Mouse (Mus musculus): ENCODE measurements around the gene Hist4h4. TPM values are rescaled to one million over a fixed set of nuclear protein-coding genes. Genes with fewer than 3 reads are reported as not detected.

Hist4h4 gene
- polyA plus RNA-seq, 1 experiment from 2014 or later = 0.78 TPM

DNA sequence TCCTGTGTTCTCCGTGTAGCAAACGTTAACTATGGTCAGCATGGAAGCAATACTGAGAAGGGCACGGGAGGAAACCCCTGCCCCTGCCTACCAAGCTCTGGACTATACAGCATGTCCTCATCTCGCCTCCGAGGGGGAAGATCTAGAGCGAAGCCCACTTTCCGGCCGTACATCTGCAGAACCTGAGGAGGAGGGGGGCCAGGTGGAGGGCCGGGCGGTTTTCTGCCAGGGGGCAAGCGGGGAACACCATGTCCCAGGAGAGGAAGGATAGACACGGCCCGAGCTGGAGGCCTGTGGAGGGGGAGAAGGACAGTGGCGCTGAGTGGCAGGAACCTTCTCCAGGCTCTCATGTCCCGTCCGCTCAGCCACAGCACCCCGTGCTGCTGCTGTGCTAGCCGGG lies 16.9 kb upstream of the Hist4h4 start:
- DNase-seq (ENCODE audit: low spot score) = no peak
- ATAC-seq (ENCODE audit: low FRiP score) = no peak
- WGBS = 97% methylated on average over 18 of the region's 18 CpGs
- Histone ChIP-seq H3K4me3 (replicated peaks; ENCODE audit: low read length) (no peak overlapping the region), H3K27me3 (ENCODE audit: control insufficient read depth, insufficient read depth, low read length) (no peaks in the 10 kb centered on the region), H3K4me1 (replicated peaks; ENCODE audit: control insufficient read depth, insufficient read depth, low read length) (no peaks in the 10 kb centered on the region), H3K4me2 (replicated peaks) (no peak overlapping the region), H3K36me3 (replicated peaks; ENCODE audit: control insufficient read depth, insufficient read depth) (peaks cover 93% of the 10 kb centered on the region), H3K27ac (no peak overlapping the region), H3K9me3 (ENCODE audit: control insufficient read depth, low read length) (no peaks in the 10 kb centered on the region), H3K9ac (no peak overlapping the region)

DNA sequence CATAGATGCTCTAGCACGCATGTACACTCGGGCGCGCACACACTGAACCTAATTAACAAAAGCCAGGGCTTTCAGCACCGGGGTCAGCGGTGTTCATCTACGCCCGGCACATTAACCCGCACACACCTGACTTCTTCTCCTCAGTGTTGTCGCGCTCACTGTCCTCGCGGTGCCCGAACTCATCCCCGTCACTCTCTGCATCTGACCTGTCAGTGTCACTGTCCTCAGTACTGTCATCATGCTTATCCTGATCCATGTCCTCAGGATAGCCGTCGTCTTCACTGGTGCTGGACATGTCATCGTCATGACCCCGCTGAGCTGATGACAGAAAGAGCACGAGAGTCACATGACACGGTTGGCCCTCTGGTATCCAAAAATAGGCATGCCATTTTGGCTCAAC lies 16.2 kb upstream of the Hist4h4 start:
- 96% methylated on average over 21 of the region's 21 CpGs for WGBS
- Histone ChIP-seq H3K4me2 (replicated peaks) (no peak overlapping the region), H3K9me3 (ENCODE audit: control insufficient read depth, low read length) (no peaks in the 10 kb centered on the region), H3K4me1 (replicated peaks; ENCODE audit: control insufficient read depth, insufficient read depth, low read length) (no peaks in the 10 kb centered on the region), H3K27ac (no peak overlapping the region), H3K4me3 (replicated peaks; ENCODE audit: low read length) (no peak overlapping the region), H3K9ac (no peak overlapping the region), H3K27me3 (ENCODE audit: control insufficient read depth, insufficient read depth, low read length) (no peaks in the 10 kb centered on the region), H3K36me3 (replicated peaks; ENCODE audit: control insufficient read depth, insufficient read depth) (peaks cover 94% of the 10 kb centered on the region)
- ATAC-seq (ENCODE audit: low FRiP score) (no peak), DNase-seq (ENCODE audit: low spot score) (no peak)

DNA sequence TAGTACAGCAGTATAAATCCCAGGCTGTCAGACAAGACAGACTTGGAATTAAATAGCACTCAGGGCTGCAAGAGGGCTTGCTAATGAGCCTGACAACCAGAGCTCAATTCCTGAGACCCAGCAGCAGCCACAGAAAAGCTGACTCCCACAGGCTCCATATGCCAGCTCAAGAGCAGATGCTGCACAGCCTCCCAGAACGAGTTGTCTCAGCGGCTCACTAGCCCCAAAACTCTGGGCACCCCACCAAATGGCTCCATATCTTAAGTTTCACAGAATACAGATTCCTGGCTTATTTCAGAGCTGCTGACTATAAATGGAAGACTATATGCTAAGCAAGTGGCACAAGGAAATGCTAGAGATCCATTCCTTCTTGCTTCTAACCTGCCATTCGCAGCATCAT lies 13.3 kb upstream of the Hist4h4 start:
- no peak overlapping the region for H3K9ac ChIP-seq
- no peaks in the 10 kb centered on the region for H3K4me1 ChIP-seq (replicated peaks; ENCODE audit: control insufficient read depth, insufficient read depth, low read length)
- H3K4me3 ChIP-seq (replicated peaks; ENCODE audit: low read length) = no peak overlapping the region
- H3K4me2 ChIP-seq (replicated peaks) = no peak overlapping the region
- H3K9me3 ChIP-seq (ENCODE audit: control insufficient read depth, low read length) = no peaks in the 10 kb centered on the region
- H3K36me3 ChIP-seq (replicated peaks; ENCODE audit: control insufficient read depth, insufficient read depth) = peaks cover 98% of the 10 kb centered on the region
- 91% methylated on average over 3 of the region's 3 CpGs for WGBS
- ATAC-seq (ENCODE audit: low FRiP score) (no peak), DNase-seq (ENCODE audit: low spot score) (no peak)
- H3K27ac ChIP-seq = no peak overlapping the region
- no peaks in the 10 kb centered on the region for H3K27me3 ChIP-seq (ENCODE audit: control insufficient read depth, insufficient read depth, low read length)

DNA sequence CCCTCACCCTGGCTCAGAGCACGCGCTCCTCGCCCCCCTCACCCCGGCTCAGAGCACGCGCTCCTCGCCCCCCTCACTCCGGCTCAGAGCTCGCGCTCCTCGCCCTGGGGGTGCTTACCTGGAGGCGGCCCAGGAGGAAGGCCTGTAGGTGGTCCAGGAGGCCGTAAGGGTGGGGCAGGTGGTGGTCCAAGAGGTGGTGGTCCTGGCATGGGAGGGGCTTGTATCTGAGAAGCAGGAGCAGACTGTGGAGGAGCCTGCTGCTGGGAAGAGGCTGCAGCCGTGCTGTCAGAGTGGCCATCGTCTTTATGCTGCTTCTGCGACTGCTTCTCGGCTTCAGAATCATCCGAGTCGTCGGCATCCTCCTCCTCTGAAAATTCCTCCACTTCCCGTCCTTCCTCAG lies 12.6 kb upstream of the Hist4h4 start:
- no peak for ATAC-seq (ENCODE audit: low FRiP score)
- H3K27me3 ChIP-seq (ENCODE audit: control insufficient read depth, insufficient read depth, low read length) = no peaks in the 10 kb centered on the region
- no peaks in the 10 kb centered on the region for H3K4me1 ChIP-seq (replicated peaks; ENCODE audit: control insufficient read depth, insufficient read depth, low read length)
- H3K27ac ChIP-seq = no peak overlapping the region
- peaks cover 98% of the 10 kb centered on the region for H3K36me3 ChIP-seq (replicated peaks; ENCODE audit: control insufficient read depth, insufficient read depth)
- no peak for DNase-seq (ENCODE audit: low spot score)
- WGBS = 93% methylated on average over 21 of the region's 21 CpGs
- no peak overlapping the region for H3K4me3 ChIP-seq (replicated peaks; ENCODE audit: low read length)
- H3K9ac ChIP-seq = no peak overlapping the region
- H3K9me3 ChIP-seq (ENCODE audit: control insufficient read depth, low read length) = no peaks in the 10 kb centered on the region
- H3K4me2 ChIP-seq (replicated peaks) = no peak overlapping the region

DNA sequence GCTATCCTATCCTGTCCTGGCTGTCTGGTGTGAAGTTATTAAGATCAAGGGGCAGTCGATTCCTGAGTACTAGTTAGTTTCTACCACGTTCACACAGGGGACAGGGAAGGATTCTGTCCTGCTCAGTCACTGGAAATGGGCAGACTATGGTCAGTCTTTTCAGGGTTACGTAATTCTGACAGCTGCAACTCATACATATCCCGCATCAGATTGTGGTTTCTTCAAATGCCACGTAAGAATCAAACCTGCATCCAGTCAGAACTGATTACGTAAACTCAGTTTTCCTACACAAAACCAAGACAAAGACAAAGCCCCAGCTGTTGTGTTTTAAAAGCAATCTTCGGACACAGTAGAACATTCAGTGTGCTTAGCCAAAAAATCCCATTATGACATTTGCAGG lies 11.2 kb upstream of the Hist4h4 start:
- 98% methylated on average over 7 of the region's 7 CpGs for WGBS
- H3K27me3 ChIP-seq (ENCODE audit: control insufficient read depth, insufficient read depth, low read length) = no peaks in the 10 kb centered on the region
- no peaks in the 10 kb centered on the region for H3K9me3 ChIP-seq (ENCODE audit: control insufficient read depth, low read length)
- no peak overlapping the region for H3K4me3 ChIP-seq (replicated peaks; ENCODE audit: low read length)
- peaks cover 84% of the 10 kb centered on the region for H3K36me3 ChIP-seq (replicated peaks; ENCODE audit: control insufficient read depth, insufficient read depth)
- ATAC-seq (ENCODE audit: low FRiP score) = no peak
- DNase-seq (ENCODE audit: low spot score) = no peak
- H3K4me1 ChIP-seq (replicated peaks; ENCODE audit: control insufficient read depth, insufficient read depth, low read length) = no peaks in the 10 kb centered on the region
- H3K9ac ChIP-seq = no peak overlapping the region
- no peak overlapping the region for H3K27ac ChIP-seq
- no peak overlapping the region for H3K4me2 ChIP-seq (replicated peaks)

DNA sequence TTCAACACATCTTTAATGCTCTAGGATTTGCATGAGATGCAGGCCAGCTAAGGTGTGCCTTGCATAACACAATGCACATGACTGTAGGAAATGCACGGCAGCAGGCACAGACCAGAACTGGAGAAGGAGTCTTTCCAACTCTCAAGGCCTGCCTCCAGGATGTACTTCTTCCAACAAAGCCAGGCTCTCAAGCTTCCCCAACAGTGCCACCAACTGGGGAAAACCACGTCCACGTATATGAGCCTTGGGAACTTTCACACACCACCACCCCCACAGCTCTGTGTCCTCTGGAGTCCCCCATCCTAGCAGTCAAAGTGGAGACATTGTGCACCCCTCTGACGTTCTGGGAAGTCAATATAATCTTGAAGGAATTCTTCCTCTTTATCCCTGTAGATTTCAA lies 8.9 kb upstream of the Hist4h4 start:
- peaks cover 62% of the 10 kb centered on the region for H3K36me3 ChIP-seq (replicated peaks; ENCODE audit: control insufficient read depth, insufficient read depth)
- H3K27me3 ChIP-seq (ENCODE audit: control insufficient read depth, insufficient read depth, low read length) = no peaks in the 10 kb centered on the region
- no peak for DNase-seq (ENCODE audit: low spot score)
- H3K9ac ChIP-seq = no peak overlapping the region
- no peak overlapping the region for H3K4me3 ChIP-seq (replicated peaks; ENCODE audit: low read length)
- 43% methylated on average over 4 of the region's 4 CpGs for WGBS
- H3K9me3 ChIP-seq (ENCODE audit: control insufficient read depth, low read length) = no peaks in the 10 kb centered on the region
- H3K4me2 ChIP-seq (replicated peaks) = no peak overlapping the region
- no peak for ATAC-seq (ENCODE audit: low FRiP score)
- no peak overlapping the region for H3K27ac ChIP-seq
- peaks cover 16% of the 10 kb centered on the region for H3K4me1 ChIP-seq (replicated peaks; ENCODE audit: control insufficient read depth, insufficient read depth, low read length)

DNA sequence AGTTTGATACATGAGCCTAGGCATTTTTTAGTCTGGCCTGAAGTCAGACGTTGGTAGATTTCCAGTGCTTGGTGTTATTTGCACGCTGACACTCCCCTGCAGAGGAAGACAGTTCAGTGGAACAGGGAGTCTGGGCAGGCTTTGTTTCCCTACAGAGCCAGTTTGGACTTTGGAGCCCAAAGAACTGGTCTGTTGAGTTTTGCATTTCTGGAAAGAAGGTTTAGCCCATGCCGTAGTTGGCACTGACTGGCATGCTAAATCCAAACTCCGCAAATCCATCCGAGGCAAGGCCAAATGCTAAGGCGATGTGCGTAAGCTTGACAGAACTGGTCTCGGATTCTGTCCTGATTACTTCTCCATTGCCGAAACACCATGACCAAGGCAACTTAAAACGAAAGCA lies 7.0 kb upstream of the Hist4h4 start:
- H3K9me3 ChIP-seq (ENCODE audit: control insufficient read depth, low read length) = no peaks in the 10 kb centered on the region
- peaks cover 16% of the 10 kb centered on the region for H3K4me1 ChIP-seq (replicated peaks; ENCODE audit: control insufficient read depth, insufficient read depth, low read length)
- DNase-seq (ENCODE audit: low spot score) (no peak), ATAC-seq (ENCODE audit: low FRiP score) (no peak)
- H3K9ac ChIP-seq = no peak overlapping the region
- H3K4me2 ChIP-seq (replicated peaks) = no peak overlapping the region
- peaks cover 43% of the 10 kb centered on the region for H3K36me3 ChIP-seq (replicated peaks; ENCODE audit: control insufficient read depth, insufficient read depth)
- WGBS = 90% methylated on average over 10 of the region's 10 CpGs
- H3K27ac ChIP-seq = no peak overlapping the region
- no peak overlapping the region for H3K4me3 ChIP-seq (replicated peaks; ENCODE audit: low read length)
- H3K27me3 ChIP-seq (ENCODE audit: control insufficient read depth, insufficient read depth, low read length) = no peaks in the 10 kb centered on the region

DNA sequence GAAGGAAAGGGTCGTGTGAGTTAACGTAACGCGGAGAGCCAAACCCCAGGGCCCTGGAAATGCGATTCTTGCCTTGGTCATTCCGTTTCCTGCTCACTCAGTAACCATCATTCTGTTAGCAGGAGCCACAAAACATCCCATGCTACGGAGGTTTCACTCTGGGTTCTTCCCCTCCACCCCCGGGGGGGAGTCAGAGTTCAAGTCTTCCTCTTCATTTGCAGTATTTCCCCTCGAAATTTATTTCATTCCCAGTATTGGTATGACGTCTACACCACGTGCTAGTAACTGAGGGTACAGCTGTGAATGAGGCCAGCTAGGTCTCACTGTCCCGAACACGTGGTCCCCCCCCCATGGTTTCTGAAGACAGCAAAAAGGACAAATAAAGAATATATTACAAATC lies 5.5 kb upstream of the Hist4h4 start:
- no peak for ATAC-seq (ENCODE audit: low FRiP score)
- 82% methylated on average over 13 of the region's 13 CpGs for WGBS
- peak overlapping the region; percentile 79; the same call in 1 of the 2 replicates for H3K4me3 ChIP-seq (replicated peaks; ENCODE audit: low read length)

DNA sequence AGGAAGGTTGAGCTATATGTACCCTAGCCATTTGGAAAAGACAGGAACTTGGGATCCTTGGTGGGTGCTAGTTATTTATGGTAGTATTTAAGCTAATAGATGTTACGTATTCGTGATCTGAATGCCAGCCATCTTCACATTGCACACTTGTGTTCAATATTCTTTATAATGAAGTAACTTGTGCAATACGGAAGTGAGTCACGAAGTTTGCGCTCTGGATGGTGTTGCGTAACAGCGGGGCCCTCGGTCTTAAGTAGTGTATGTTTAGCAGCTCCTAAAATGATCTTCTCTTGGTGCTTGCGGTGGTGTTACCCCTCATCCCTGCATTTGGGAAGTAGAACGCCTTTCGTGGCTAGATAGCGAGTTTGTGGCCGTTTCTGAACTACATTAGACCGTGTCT lies 4.9 kb upstream of the Hist4h4 start:
- H3K36me3 ChIP-seq (replicated peaks; ENCODE audit: control insufficient read depth, insufficient read depth) = peaks cover 23% of the 10 kb centered on the region
- ATAC-seq (ENCODE audit: low FRiP score) (no peak), DNase-seq (ENCODE audit: low spot score) (no peak)
- peaks cover 19% of the 10 kb centered on the region for H3K4me1 ChIP-seq (replicated peaks; ENCODE audit: control insufficient read depth, insufficient read depth, low read length)
- H3K9me3 ChIP-seq (ENCODE audit: control insufficient read depth, low read length) = no peaks in the 10 kb centered on the region
- 38% methylated on average over 14 of the region's 14 CpGs for WGBS
- peak overlapping the region; percentile 66 for H3K9ac ChIP-seq
- peak overlapping the region; percentile 95 for H3K4me2 ChIP-seq (replicated peaks)
- H3K4me3 ChIP-seq (replicated peaks; ENCODE audit: low read length) = peak overlapping the region; percentile 79
- no peak overlapping the region for H3K27ac ChIP-seq
- no peaks in the 10 kb centered on the region for H3K27me3 ChIP-seq (ENCODE audit: control insufficient read depth, insufficient read depth, low read length)

More for the DNA sequence above, 5.5 kb upstream of the Hist4h4 start:
- no peak for DNase-seq (ENCODE audit: low spot score)
- peak overlapping the region; percentile 95 for H3K4me2 ChIP-seq (replicated peaks)
- no peak overlapping the region for H3K27ac ChIP-seq
- H3K4me1 ChIP-seq (replicated peaks; ENCODE audit: control insufficient read depth, insufficient read depth, low read length) = peaks cover 19% of the 10 kb centered on the region
- H3K27me3 ChIP-seq (ENCODE audit: control insufficient read depth, insufficient read depth, low read length) = no peaks in the 10 kb centered on the region
- H3K9ac ChIP-seq = 0 out of 2 replicates have a peak overlapping the region, but pooled peaks have one; percentile 66
- H3K36me3 ChIP-seq (replicated peaks; ENCODE audit: control insufficient read depth, insufficient read depth) = peaks cover 29% of the 10 kb centered on the region
- no peaks in the 10 kb centered on the region for H3K9me3 ChIP-seq (ENCODE audit: control insufficient read depth, low read length)

DNA sequence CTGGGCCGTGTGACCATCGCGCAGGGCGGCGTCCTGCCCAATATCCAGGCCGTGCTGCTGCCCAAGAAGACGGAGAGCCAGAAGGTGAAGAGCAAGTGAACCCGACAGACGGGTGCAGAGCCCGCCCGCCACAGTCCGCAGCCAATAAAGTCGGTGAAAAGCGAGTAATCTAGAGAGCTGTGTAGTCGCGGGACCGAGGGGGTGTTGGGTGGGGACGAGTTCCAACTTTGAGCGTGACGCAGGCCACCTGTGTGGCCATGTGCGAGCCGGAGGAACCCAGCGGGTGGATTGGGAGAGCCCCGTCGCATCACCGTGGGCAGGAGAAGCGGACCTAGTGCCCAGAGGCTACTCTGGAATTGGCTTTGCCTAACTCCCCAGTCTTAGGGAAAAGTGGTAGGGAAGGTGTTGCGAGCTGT lies 4.4 kb upstream of the Hist4h4 start:
- ATAC-seq (ENCODE audit: low FRiP score) = peak; percentile 5; the same call in 1 of the 2 replicates
- no peak for DNase-seq (ENCODE audit: low spot score)
- WGBS = 3% methylated on average over 28 of the region's 28 CpGs

More for the DNA sequence above, 4.4 kb upstream of the Hist4h4 start:
- Histone ChIP-seq H3K4me2 (replicated peaks) (peak overlapping the region; percentile 95), H3K9ac (peak overlapping the region; percentile 66), H3K4me3 (replicated peaks; ENCODE audit: low read length) (peak overlapping the region; percentile 79), H3K27me3 (ENCODE audit: control insufficient read depth, insufficient read depth, low read length) (no peaks in the 10 kb centered on the region), H3K27ac (0 out of 2 replicates have a peak overlapping the region, but pooled peaks have one; percentile 45), H3K9me3 (ENCODE audit: control insufficient read depth, low read length) (no peaks in the 10 kb centered on the region), H3K36me3 (replicated peaks; ENCODE audit: control insufficient read depth, insufficient read depth) (peaks cover 18% of the 10 kb centered on the region), H3K4me1 (replicated peaks; ENCODE audit: control insufficient read depth, insufficient read depth, low read length) (peaks cover 19% of the 10 kb centered on the region)
